Mouse (Mus musculus): ENCODE measurements around the gene Gatb. TPM values are rescaled to one million over a fixed set of nuclear protein-coding genes. Genes with fewer than 3 reads are reported as not detected.

The Gatb gene
- polyA plus RNA-seq (2014; fragmentation: Illumina TruSeq; extraction: RNeasy Lipid Tissue Mini Kit (QIAGEN cat#74804); ENCODE audit: low read depth, low replicate concordance), result 22.2 TPM

DNA sequence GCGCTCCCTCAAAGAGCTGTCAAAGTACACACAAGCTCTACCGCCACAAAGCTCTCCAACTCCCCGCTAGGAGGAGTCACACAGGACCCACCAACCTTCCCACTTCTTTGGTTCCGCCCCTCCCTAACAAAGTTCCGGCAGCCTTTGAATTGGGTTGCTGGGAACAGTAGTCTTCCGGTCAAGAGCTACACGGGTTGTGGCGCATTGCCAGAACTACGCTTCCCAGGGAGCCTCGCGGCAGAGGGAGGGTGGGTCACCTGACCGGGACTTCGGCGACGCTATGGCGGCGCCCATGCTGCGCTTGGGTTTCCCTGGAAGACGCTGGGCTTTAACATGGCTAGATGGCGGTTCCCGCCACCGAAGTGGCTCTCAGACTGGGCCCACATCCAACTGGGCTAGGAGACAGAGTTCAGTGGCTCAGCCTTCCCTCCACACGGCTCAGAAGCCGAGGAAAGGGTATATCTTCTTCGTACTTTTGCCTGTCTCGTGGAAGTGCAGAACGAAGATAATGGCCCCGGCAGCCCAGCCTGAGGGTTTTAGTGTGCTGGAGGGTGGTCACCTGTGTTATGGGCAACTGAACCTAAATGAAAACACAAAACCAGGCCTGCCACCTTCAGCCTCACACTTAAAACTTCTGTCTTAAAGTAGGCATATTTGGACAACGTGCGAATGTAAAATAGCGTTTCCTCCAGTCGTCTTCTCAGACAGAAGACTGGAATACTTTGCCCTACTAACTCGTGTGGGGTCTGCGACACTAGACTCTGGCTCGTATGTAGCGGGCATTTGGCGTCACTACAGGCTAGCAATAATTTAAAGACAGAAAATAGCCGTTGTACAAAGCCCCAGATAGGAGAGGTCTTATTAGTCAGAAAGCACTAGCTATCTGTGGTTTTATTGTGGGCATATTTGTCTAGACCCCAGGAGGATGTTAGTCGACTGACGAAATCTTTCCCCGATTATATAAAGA is at the start of gene Gatb:
Gatb (plus strand) TSS at position 256 of the 967 bp plus-strand sequence.

Other genes starting within 250 kb of the Gatb start
- 1.1 TPM for gene Fam160a1, start 243.2 kb downstream of the Gatb start, polyA plus RNA-seq (2014; fragmentation: Illumina TruSeq; extraction: RNeasy Lipid Tissue Mini Kit (QIAGEN cat#74804); ENCODE audit: low read depth, low replicate concordance)